Mouse (Mus musculus) intestine, postnatal 0 days (tissue): ENCODE results near the gene Cisd1. TPM values are rescaled to one million over a fixed set of nuclear protein-coding genes. Genes with fewer than 3 reads are reported as not detected.

ENCODE experiments used
- ATAC-seq: fragments of 200-750 bp; cut with Nextera tagmentation; 2 replicates; pipeline ENCODE4 v1.8.0; 2017; ENCODE audit warnings: mild to moderate bottlenecking, moderate TSS enrichment, moderate library complexity
- H3K27ac ChIP-seq: fragments of 300-500 bp; sonication (generic); 2 replicates; pipeline ENCODE4 v1.5.1; 2014; ENCODE audit warnings: mild to moderate bottlenecking, low read depth, low read length, moderate library complexity
- H3K27me3 ChIP-seq: fragments of 300-500 bp; sonication (generic); replicated peaks from 2 replicates; pipeline ENCODE4 v1.6.1; 2014; ENCODE audit warnings: low read length, mixed read lengths; ENCODE audit not compliant: control insufficient read depth, insufficient read depth
- H3K36me3 ChIP-seq: fragments of 300-500 bp; sonication (generic); 2 replicates; pipeline ENCODE4 v1.6.1; 2014; ENCODE audit warnings: mild to moderate bottlenecking, moderate library complexity; ENCODE audit not compliant: control insufficient read depth, insufficient read depth
- H3K4me1 ChIP-seq: fragments of 300-500 bp; sonication (generic); replicated peaks from 2 replicates; pipeline ENCODE4 v1.6.1; 2014; ENCODE audit warnings: antibody characterized with exemption, low read length, mixed read lengths; ENCODE audit not compliant: control insufficient read depth, insufficient read depth
- H3K4me2 ChIP-seq: fragments of 300-500 bp; sonication (generic); replicated peaks from 2 replicates; pipeline ENCODE4 v1.6.1; 2014; ENCODE audit warnings: low read depth, mild to moderate bottlenecking, moderate library complexity
- H3K4me3 ChIP-seq: fragments of 300-500 bp; sonication (generic); 2 replicates; pipeline ENCODE4 v1.5.1; 2014; ENCODE audit warnings: low read depth, low read length
- H3K9ac ChIP-seq: fragments of 300-500 bp; sonication (generic); 2 replicates; pipeline ENCODE4 v1.6.1; 2014; ENCODE audit warnings: mild to moderate bottlenecking, low read depth, low read length
- H3K9me3 ChIP-seq: fragments of 300-500 bp; sonication (generic); 2 replicates; pipeline ENCODE4 v1.6.1; 2016; ENCODE audit warnings: mixed run types; ENCODE audit not compliant: control insufficient read depth
- CTCF ChIP-seq: sonication (generic); IDR thresholded peaks from 2 replicates; pipeline ENCODE4 v1.5.1; 2016; ENCODE audit warnings: low read depth, mild to moderate bottlenecking, control low read depth, antibody characterized with exemption, moderate library complexity
- WGBS: fragments of 180-500 bp; shearing (Covaris S2); extraction: QIAGEN DNeasy Blood & Tissue Kit; methylation state at CpG from one replicate; pipeline ENCODE4 v1.1.7; 2014; 5-methylcytosine and 5-hydroxymethylcytosine counted together
- polyA plus RNA-seq: library from polyadenylated mRNA; unstranded; fragments of >200 nt; fragmentation: Nextera tagmentation; extraction: Ambion mirVana; gene quantifications from 2 replicates; pipeline ENCODE4 v1.2.1, GENCODE M21; 2015

Cisd1 gene
- polyA plus RNA-seq, 1 experiment from 2014 or later, result 204 TPM

DNA sequence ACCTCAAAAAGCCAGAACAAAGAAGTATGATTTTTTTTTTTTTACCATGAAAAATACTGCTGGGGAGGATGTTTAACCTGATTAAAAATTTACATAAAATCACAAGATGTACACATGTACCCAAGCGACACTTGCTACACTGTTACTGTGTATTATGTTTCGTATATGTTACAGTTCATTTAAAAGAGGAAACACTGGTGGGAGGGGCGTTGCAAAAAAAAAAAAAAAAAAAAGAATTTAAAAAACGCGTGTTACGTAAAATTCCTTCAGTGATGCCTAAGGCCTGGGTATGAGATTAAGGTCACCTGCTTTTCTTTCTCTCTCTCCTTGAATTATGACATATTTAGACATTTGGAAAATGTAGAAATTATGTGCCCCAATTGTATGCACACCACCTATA is 38.0 kb downstream of the Cisd1 start:
- H3K9me3 ChIP-seq, result no peaks in the 10 kb centered on the region
- H3K27ac ChIP-seq, result no peak overlapping the region
- H3K36me3 ChIP-seq, result no peaks in the 10 kb centered on the region
- H3K9ac ChIP-seq, result no peak overlapping the region
- no peaks in the 10 kb centered on the region for H3K27me3 ChIP-seq
- no peak for ATAC-seq
- TF ChIP-seq CTCF, result no peak
- no peak overlapping the region for H3K4me2 ChIP-seq
- H3K4me3 ChIP-seq, result no peak overlapping the region
- 67% methylated on average over 6 of the region's 6 CpGs for WGBS
- no peaks in the 10 kb centered on the region for H3K4me1 ChIP-seq

GRCm38 (mm10) chr10:71306190-71306589 is 38.6 kb downstream of the Cisd1 start:
- no peak for ATAC-seq
- H3K4me1 ChIP-seq, result no peaks in the 10 kb centered on the region
- no peak overlapping the region for H3K9ac ChIP-seq
- H3K27me3 ChIP-seq, result no peaks in the 10 kb centered on the region
- peak; percentile 77 for TF ChIP-seq CTCF
- H3K36me3 ChIP-seq, result no peaks in the 10 kb centered on the region
- H3K4me3 ChIP-seq, result no peak overlapping the region
- WGBS, result 15% methylated on average over 6 of the region's 6 CpGs
- H3K27ac ChIP-seq, result no peak overlapping the region
- no peaks in the 10 kb centered on the region for H3K9me3 ChIP-seq
- H3K4me2 ChIP-seq, result peak overlapping the region; percentile 32; the same call in 1 of the 2 replicates

- no peaks in the 10 kb centered on the region for H3K36me3 ChIP-seq
- H3K9ac ChIP-seq, result no peak overlapping the region
- ATAC-seq, result no peak
Measured at GRCm38 (mm10) chr10:71302490-71302889, 42.3 kb downstream of the Cisd1 start.

GRCm38 (mm10) chr10:71300161-71300560 is 44.6 kb downstream of the Cisd1 start:
- H3K36me3 ChIP-seq, result no peaks in the 10 kb centered on the region
- no peaks in the 10 kb centered on the region for H3K4me1 ChIP-seq
- no peaks in the 10 kb centered on the region for H3K9me3 ChIP-seq
- WGBS, result 69% methylated on average over 16 of the region's 16 CpGs
- 0 out of 2 replicates have a peak, but pooled peaks cover 3% of the 10 kb centered on the region for H3K27me3 ChIP-seq
- ATAC-seq, result no peak
- no peak overlapping the region for H3K4me2 ChIP-seq
- H3K4me3 ChIP-seq, result no peak overlapping the region
- TF ChIP-seq CTCF, result no peak
- no peak overlapping the region for H3K9ac ChIP-seq
- H3K27ac ChIP-seq, result no peak overlapping the region

More at GRCm38 (mm10) chr10:71302490-71302889, 42.3 kb downstream of the Cisd1 start:
- WGBS, result 26% methylated on average over 5 of the region's 5 CpGs
- Histone ChIP-seq H3K27ac (no peak overlapping the region), H3K4me2 (no peak overlapping the region), H3K9me3 (no peaks in the 10 kb centered on the region), H3K4me3 (no peak overlapping the region), H3K27me3 (0 out of 2 replicates have a peak, but pooled peaks cover 3% of the 10 kb centered on the region), H3K4me1 (no peaks in the 10 kb centered on the region)
- peak; percentile 70 for TF ChIP-seq CTCF

GRCm38 (mm10) chr10:71293245-71293644 is 51.5 kb downstream of the Cisd1 start:
- Histone ChIP-seq H3K4me1 (no peaks in the 10 kb centered on the region), H3K9me3 (no peaks in the 10 kb centered on the region), H3K27ac (no peak overlapping the region), H3K4me2 (no peak overlapping the region), H3K4me3 (no peak overlapping the region), H3K36me3 (no peaks in the 10 kb centered on the region), H3K9ac (no peak overlapping the region), H3K27me3 (no peaks in the 10 kb centered on the region)
- TF ChIP-seq CTCF, result peak; percentile 58
- ATAC-seq, result no peak
- 52% methylated on average over 4 of the region's 4 CpGs for WGBS

- H3K27me3 ChIP-seq, result no peaks in the 10 kb centered on the region
- ATAC-seq, result peak; percentile 56
- H3K4me1 ChIP-seq, result no peaks in the 10 kb centered on the region
- no peak for TF ChIP-seq CTCF
- no peaks in the 10 kb centered on the region for H3K36me3 ChIP-seq
- WGBS, result 19% methylated on average over 4 of the region's 11 CpGs
- peak overlapping the region; percentile 46; the same call in 1 of the 2 replicates for H3K27ac ChIP-seq
- peak overlapping the region; percentile 45 for H3K4me2 ChIP-seq
- H3K4me3 ChIP-seq, result no peak overlapping the region; the same call in 1 of the 2 replicates
- no peak overlapping the region for H3K9ac ChIP-seq
- H3K9me3 ChIP-seq, result no peaks in the 10 kb centered on the region
Measured at GRCm38 (mm10) chr10:71292254-71292653, 52.5 kb downstream of the Cisd1 start.

GRCm38 (mm10) chr10:71291801-71292200 is 53.0 kb downstream of the Cisd1 start:
- Histone ChIP-seq H3K4me2 (peak overlapping the region; percentile 45), H3K4me3 (no peak overlapping the region), H3K9ac (no peak overlapping the region), H3K9me3 (no peaks in the 10 kb centered on the region), H3K36me3 (no peaks in the 10 kb centered on the region), H3K4me1 (no peaks in the 10 kb centered on the region), H3K27me3 (no peaks in the 10 kb centered on the region), H3K27ac (peak overlapping the region; percentile 46)
- peak; percentile 26; the same call in 1 of the 2 replicates for TF ChIP-seq CTCF
- WGBS, result 22% methylated on average over 4 of the region's 4 CpGs
- peak; percentile 34; the same call in 1 of the 2 replicates for ATAC-seq
